Mouse (Mus musculus) urinary bladder, postnatal 36 days (tissue): ENCODE data around the gene Fam189b.
"Not testable (repeated sequence)": the region's sequence is repeated elsewhere in the genome, so short reads cannot be mapped to it uniquely, and the experiment has no call there.

Source experiments
- DNase-seq, 2 experiments: peaks; one replicate each; pipeline ENCODE4 v3.0.0; 2022; ENCODE audit warnings: low spot score in 2 of 2, mixed read lengths in 1 of 2

Gene Fam189b

GRCm38 (mm10) chr3:89203142-89203514 is 20.2 kb downstream of the Fam189b start:
- DNase-seq, result no peak

GRCm38 (mm10) chr3:89206079-89206478 is 23.1 kb downstream of the Fam189b start:
- DNase-seq, result no peak

GRCm38 (mm10) chr3:89206695-89207094 is 23.8 kb downstream of the Fam189b start:
- peak in 1 of 2 experiments; percentile 42 for DNase-seq

GRCm38 (mm10) chr3:89208075-89208657 is 25.2 kb downstream of the Fam189b start:
- DNase-seq, result peak; percentile 56 to 73

- no peak for DNase-seq
Measured at GRCm38 (mm10) chr3:89208736-89209135, 25.8 kb downstream of the Fam189b start.

- DNase-seq, result no peak
Measured at GRCm38 (mm10) chr3:89209731-89210130, 26.8 kb downstream of the Fam189b start.

- no peak for DNase-seq
Measured at GRCm38 (mm10) chr3:89210162-89210561, 27.2 kb downstream of the Fam189b start.

- no peak for DNase-seq
Measured at GRCm38 (mm10) chr3:89210731-89211130, 27.8 kb downstream of the Fam189b start.

GRCm38 (mm10) chr3:89213803-89214530 is 31.0 kb downstream of the Fam189b start:
- DNase-seq, result peak; percentile 86 to 93

- DNase-seq, result no peak
Measured at GRCm38 (mm10) chr3:89214681-89215411, 31.9 kb downstream of the Fam189b start, which contains the start of gene Thbs3. TSS of gene Thbs3 (plus strand) at chr3:89215180.

- peak; percentile 77 to 81 for DNase-seq
Measured at GRCm38 (mm10) chr3:89215853-89216252, 32.9 kb downstream of the Fam189b start.

- DNase-seq, result not testable (repeated sequence)
Measured at GRCm38 (mm10) chr3:89216407-89216806, 33.5 kb downstream of the Fam189b start.

- DNase-seq, result no peak
Measured at GRCm38 (mm10) chr3:89218271-89218670, 35.3 kb downstream of the Fam189b start.

GRCm38 (mm10) chr3:89219546-89219945 is 36.6 kb downstream of the Fam189b start:
- no peak for DNase-seq

- no peak for DNase-seq
Measured at GRCm38 (mm10) chr3:89221167-89221566, 38.2 kb downstream of the Fam189b start.

GRCm38 (mm10) chr3:89224796-89225195 is 41.9 kb downstream of the Fam189b start:
- no peak for DNase-seq

GRCm38 (mm10) chr3:89225321-89225815 is 42.4 kb downstream of the Fam189b start:
- no peak for DNase-seq

GRCm38 (mm10) chr3:89225918-89226317 is 43.0 kb downstream of the Fam189b start:
- DNase-seq, result no peak

GRCm38 (mm10) chr3:89226361-89226760 is 43.4 kb downstream of the Fam189b start:
- DNase-seq, result no peak

- no peak for DNase-seq
Measured at GRCm38 (mm10) chr3:89226900-89227299, 44.0 kb downstream of the Fam189b start, which contains the start of gene Mtx1. TSS of gene Mtx1 (minus strand) at chr3:89227088.

GRCm38 (mm10) chr3:89227307-89228179 is 44.6 kb downstream of the Fam189b start:
- peak; percentile 71 to 80 for DNase-seq
